Mouse (Mus musculus) cerebral cortex, adult 2 months (tissue): ENCODE measurements around the gene Dhx15.

Experiments
- WGBS: fragments of 180-500 bp; shearing (Covaris S2); methylation state at CpG from one replicate; pipeline ENCODE4 v1.1.7; 2018; 5-methylcytosine and 5-hydroxymethylcytosine counted together

The Dhx15 gene

GRCm38 (mm10) chr5:52145684-52146083 lies 44.6 kb downstream of the Dhx15 start:
- WGBS = 88% methylated on average over 6 of the region's 6 CpGs

GRCm38 (mm10) chr5:52141936-52142335 lies 48.4 kb downstream of the Dhx15 start:
- 68% methylated on average over 9 of the region's 9 CpGs for WGBS

GRCm38 (mm10) chr5:52138819-52139218 lies 51.5 kb downstream of the Dhx15 start:
- WGBS = 87% methylated on average over 6 of the region's 6 CpGs

GRCm38 (mm10) chr5:52138134-52138533 lies 52.2 kb downstream of the Dhx15 start:
- WGBS = 73% methylated on average over 11 of the region's 11 CpGs

- WGBS = 66% methylated on average over 16 of the region's 16 CpGs
Measured at GRCm38 (mm10) chr5:52135460-52136141, 54.7 kb downstream of the Dhx15 start.

GRCm38 (mm10) chr5:52132840-52133239 lies 57.5 kb downstream of the Dhx15 start:
- 76% methylated on average over 7 of the region's 7 CpGs for WGBS

- WGBS = 26% methylated on average over 9 of the region's 9 CpGs
Measured at GRCm38 (mm10) chr5:52132092-52132491, 58.2 kb downstream of the Dhx15 start.

GRCm38 (mm10) chr5:52131389-52131788 lies 58.9 kb downstream of the Dhx15 start:
- 95% methylated on average over 13 of the region's 13 CpGs for WGBS

GRCm38 (mm10) chr5:52130496-52130895 lies 59.8 kb downstream of the Dhx15 start:
- 95% methylated on average over 1 of the region's 1 CpGs for WGBS

GRCm38 (mm10) chr5:52126263-52126662 lies 64.1 kb downstream of the Dhx15 start:
- 80% methylated on average over 7 of the region's 7 CpGs for WGBS

- 91% methylated on average over 8 of the region's 8 CpGs for WGBS
Measured at GRCm38 (mm10) chr5:52125854-52126253, 64.5 kb downstream of the Dhx15 start.

- 84% methylated on average over 6 of the region's 6 CpGs for WGBS
Measured at GRCm38 (mm10) chr5:52122146-52122545, 68.2 kb downstream of the Dhx15 start.

GRCm38 (mm10) chr5:52119822-52120221 lies 70.5 kb downstream of the Dhx15 start:
- 86% methylated on average over 2 of the region's 2 CpGs for WGBS

- WGBS = 76% methylated on average over 2 of the region's 2 CpGs
Measured at GRCm38 (mm10) chr5:52119192-52119591, 71.1 kb downstream of the Dhx15 start.

- 96% methylated on average over 4 of the region's 4 CpGs for WGBS
Measured at GRCm38 (mm10) chr5:52117829-52118228, 72.5 kb downstream of the Dhx15 start.

GRCm38 (mm10) chr5:52116404-52116803 lies 73.9 kb downstream of the Dhx15 start:
- WGBS = 1% methylated on average over 17 of the region's 17 CpGs

GRCm38 (mm10) chr5:52115821-52116317 lies 74.4 kb downstream of the Dhx15 start:
- WGBS = under 1% methylated on average over 53 of the region's 53 CpGs

- under 1% methylated on average over 48 of the region's 48 CpGs for WGBS
Measured at GRCm38 (mm10) chr5:52114751-52115451, 75.4 kb downstream of the Dhx15 start.

- under 1% methylated on average over 54 of the region's 54 CpGs for WGBS
Measured at GRCm38 (mm10) chr5:52113851-52114731, 76.2 kb downstream of the Dhx15 start.

- WGBS = 1% methylated on average over 73 of the region's 73 CpGs
Measured at GRCm38 (mm10) chr5:52112953-52113841, 77.1 kb downstream of the Dhx15 start.

- WGBS = 41% methylated on average over 16 of the region's 16 CpGs
Measured at GRCm38 (mm10) chr5:52112191-52112760, 78.0 kb downstream of the Dhx15 start.
